Mouse (Mus musculus) R1 (cell line): Measurements from ENCODE around the gene Gm3015.
"Not testable (repeated sequence)": the region's sequence is repeated elsewhere in the genome, so short reads cannot be mapped to it uniquely, and the experiment has no call there.

ENCODE experiments used
- DNase-seq: peaks from one replicate; pipeline ENCODE4 v3.0.0-alpha.2; 2018; ENCODE audit warnings: low read depth, low spot score

Gm3015 gene

DNA sequence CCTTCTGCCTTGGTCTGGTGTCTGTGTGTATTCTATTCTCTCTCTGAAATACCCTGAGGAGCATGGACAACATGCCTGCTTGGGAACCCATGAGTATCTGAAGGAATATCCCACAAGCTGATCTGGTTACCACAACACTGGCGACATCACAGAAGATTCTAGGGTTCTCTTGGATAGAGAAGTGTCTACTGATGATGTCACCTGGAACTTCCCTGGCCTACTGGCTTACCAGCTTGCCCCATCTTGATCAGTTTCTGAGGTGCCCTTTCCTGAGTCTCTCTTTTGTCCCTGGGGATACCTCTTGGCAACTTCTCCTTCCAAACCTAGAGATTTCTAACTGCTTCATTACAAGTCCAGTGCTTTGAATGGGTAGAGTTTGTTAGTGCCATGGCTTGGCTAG lies at the start of gene Gm3015:
Gene Gm3015, minus strand, starts transcription at position 101 of the 400 bp plus-strand sequence.
- DNase-seq = not testable (repeated sequence)

DNA sequence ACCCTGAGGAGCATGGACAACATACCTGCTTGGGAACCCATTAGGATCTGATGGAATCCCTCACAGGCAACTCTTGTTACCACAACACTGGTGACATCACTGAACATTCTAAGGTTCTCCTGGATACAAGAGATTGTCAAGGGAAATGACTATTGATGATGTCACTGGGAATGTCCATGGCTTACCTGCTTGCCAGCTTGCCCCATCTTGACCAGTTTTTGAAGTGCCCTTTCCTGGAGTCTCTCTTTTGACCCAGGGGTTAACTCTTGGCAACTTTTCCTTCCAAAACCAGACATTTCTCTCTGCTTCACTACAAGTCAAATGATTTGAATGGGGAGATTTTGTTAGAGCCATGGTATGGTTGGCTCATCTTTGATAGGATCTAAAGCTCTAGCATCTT lies 29.3 kb upstream of the Gm3015 start, which contains the start of gene Gm10377:
Gene Gm10377, minus strand, starts transcription at position 101 of the 400 bp plus-strand sequence.
- not testable (repeated sequence) for DNase-seq
